ENCODE assay signal across 14 mouse cellular contexts in genomic region chr16:31325966-31326365, GRCm38 (mm10). TPM values are rescaled to one million over a fixed set of nuclear protein-coding genes. Genes with fewer than 3 reads are reported as not detected.
A peak's percentile ranks its signal among the peaks of the same experiment; 100 is the strongest.
DNase-seq lines count a peak whose midpoint lies in the region; ATAC-seq and TF ChIP-seq lines count a peak whose summit lies in the region.
"Had no signal": no experiment of that assay in that cellular context is flagged by ENCODE, and none has a peak within 500 bp of the region (broad histone marks: within the 10 kb centered on the region; RNA-seq: fewer than 3 reads in every experiment).

No protein-coding gene starts in this region.

- ATAC-seq in midbrain, embryonic 11.5 days (ENCODE audit: low FRiP score): no peak
- no peak for ATAC-seq in heart, postnatal 0 days (ENCODE audit: insufficient read depth, low read depth)
- ATAC-seq: forebrain, embryonic 16.5 days had no signal

- TF ChIP-seq CTCF in gastrocnemius, adult 2 months (IDR thresholded peaks at IDR 0.05): no peak
- TF ChIP-seq CTCF in heart, postnatal 0 days (IDR thresholded peaks at IDR 0.05; ENCODE audit: low read depth): no peak
- TF ChIP-seq CTCF in small intestine, adult 2 months (IDR thresholded peaks at IDR 0.05; ENCODE audit: extremely low read depth, insufficient read length, insufficient replicate concordance, low read depth, low read length): no peak

- 77% methylated on average over 5 of the region's 5 CpGs for WGBS in midbrain, embryonic 11.5 days
- WGBS in midbrain, embryonic 10.5 days: 88% methylated on average over 5 of the region's 5 CpGs
- 64% methylated on average over 5 of the region's 5 CpGs for WGBS in heart, postnatal 0 days
- WGBS in small intestine, adult 2 months: 73% methylated on average over 5 of the region's 5 CpGs

- DNase-seq in gastrocnemius, adult 2 months: peak; percentile 57
- no peak for DNase-seq in gastrocnemius, postnatal 4 days (ENCODE audit: low spot score in 2 of 2)
- DNase-seq in midbrain, embryonic 11.5 days (ENCODE audit: low spot score, missing footprints): peak; percentile 60
- no peak for DNase-seq in midbrain, embryonic 10.5 days (ENCODE audit: low spot score)
- peak; percentile 45 for DNase-seq in heart, postnatal 0 days (ENCODE audit: low spot score)
- DNase-seq in adrenal gland, adult 18-20 months (ENCODE audit: low spot score in 2 of 2): no peak
- DNase-seq in yolk sac, embryonic 10.5 days (ENCODE audit: low spot score): no peak
- DNase-seq: cerebellum, adult 11 months; left cerebral cortex, postnatal 4 days had no signal

- no peaks in the 10 kb centered on the region for H3K9me3 ChIP-seq in midbrain, embryonic 11.5 days (ENCODE audit: control insufficient read depth, low read length)
- no peaks in the 10 kb centered on the region for H3K9me3 ChIP-seq in midbrain, embryonic 10.5 days (replicated peaks)
- H3K9me3 ChIP-seq in heart, postnatal 0 days (replicated peaks; ENCODE audit: control insufficient read depth, low read length): no peaks in the 10 kb centered on the region
- H3K9me3 ChIP-seq: hindbrain, embryonic 12.5 days had no signal

- no peak overlapping the region for H3K4me3 ChIP-seq in gastrocnemius, adult 2 months
- H3K4me3 ChIP-seq in midbrain, embryonic 11.5 days (ENCODE audit: low read depth, low read length): no peak overlapping the region
- H3K4me3 ChIP-seq in midbrain, embryonic 10.5 days: no peak overlapping the region
- H3K4me3 ChIP-seq in heart, postnatal 0 days (ENCODE audit: low read depth, low read length): no peak overlapping the region
- no peak overlapping the region for H3K4me3 ChIP-seq in small intestine, adult 2 months (ENCODE audit: low read depth, low read length)
- H3K4me3 ChIP-seq: hindbrain, embryonic 12.5 days; layer of hippocampus, adult 2 months had no signal

- no peak overlapping the region for H3K9ac ChIP-seq in midbrain, embryonic 11.5 days (ENCODE audit: low read length)
- no peak overlapping the region for H3K9ac ChIP-seq in heart, postnatal 0 days (replicated peaks; ENCODE audit: low read depth, low read length)
- H3K9ac ChIP-seq: hindbrain, embryonic 12.5 days; lung, embryonic 14.5 days had no signal

- TF ChIP-seq POLR2A in small intestine, adult 2 months (IDR thresholded peaks at IDR 0.05; ENCODE audit: low read depth, low read length): no peak

- peaks cover 5% of the 10 kb centered on the region; the same call in 1 of the 2 replicates for H3K4me1 ChIP-seq in midbrain, embryonic 11.5 days (ENCODE audit: control insufficient read depth, insufficient read depth, low read length)
- peaks cover 21% of the 10 kb centered on the region for H3K4me1 ChIP-seq in midbrain, embryonic 10.5 days
- no peaks in the 10 kb centered on the region for H3K4me1 ChIP-seq in heart, postnatal 0 days (ENCODE audit: control insufficient read depth, insufficient read depth)
- no peaks in the 10 kb centered on the region for H3K4me1 ChIP-seq in small intestine, adult 2 months (ENCODE audit: control insufficient read depth, insufficient read depth, insufficient read length, low read length)
- H3K4me1 ChIP-seq: hindbrain, embryonic 12.5 days had no signal

- intact Hi-C loops in gastrocnemius, adult 2 months (cut with DNase I): loop anchor here (5.0 kb wide), 1 partner anchor 49 kb away; the partner anchor contains the start of gene Ppp1r2

- peak overlapping the region; percentile 85 for H3K27ac ChIP-seq in gastrocnemius, adult 2 months
- H3K27ac ChIP-seq in midbrain, embryonic 11.5 days (ENCODE audit: low read depth, low read length): no peak overlapping the region
- H3K27ac ChIP-seq in midbrain, embryonic 10.5 days (replicated peaks): no peak overlapping the region
- H3K27ac ChIP-seq in heart, postnatal 0 days (ENCODE audit: low read depth): peak overlapping the region; percentile 66
- H3K27ac ChIP-seq in small intestine, adult 2 months (ENCODE audit: insufficient read depth, low read depth, low read length): peak overlapping the region; percentile 26
- H3K27ac ChIP-seq: hindbrain, embryonic 12.5 days; layer of hippocampus, adult 2 months had no signal

- no peak overlapping the region for H3K4me2 ChIP-seq in midbrain, embryonic 11.5 days
- no peak overlapping the region for H3K4me2 ChIP-seq in heart, postnatal 0 days (ENCODE audit: low read depth, low read length)
- H3K4me2 ChIP-seq: hindbrain, embryonic 12.5 days; lung, embryonic 14.5 days had no signal

- H3K36me3 ChIP-seq in midbrain, embryonic 11.5 days (ENCODE audit: control insufficient read depth, insufficient read depth, low read length): no peaks in the 10 kb centered on the region
- H3K36me3 ChIP-seq in midbrain, embryonic 10.5 days: no peaks in the 10 kb centered on the region
- H3K36me3 ChIP-seq in heart, postnatal 0 days (replicated peaks; ENCODE audit: control insufficient read depth, insufficient read depth, low read length): no peaks in the 10 kb centered on the region
- no peaks in the 10 kb centered on the region for H3K36me3 ChIP-seq in small intestine, adult 2 months (ENCODE audit: control insufficient read depth, insufficient read depth, low read length)
- H3K36me3 ChIP-seq: hindbrain, embryonic 12.5 days had no signal

- TF ChIP-seq EP300 in heart, postnatal 0 days (IDR thresholded peaks at IDR 0.05; ENCODE audit: low read depth): no peak

- no peaks in the 10 kb centered on the region for H3K27me3 ChIP-seq in midbrain, embryonic 11.5 days (ENCODE audit: control insufficient read depth, insufficient read depth, low read length)
- H3K27me3 ChIP-seq in midbrain, embryonic 10.5 days (ENCODE audit: low read depth, poor library complexity, severe bottlenecking): no peaks in the 10 kb centered on the region
- H3K27me3 ChIP-seq in heart, postnatal 0 days (ENCODE audit: control insufficient read depth, insufficient read depth, low read length): no peaks in the 10 kb centered on the region
- no peaks in the 10 kb centered on the region for H3K27me3 ChIP-seq in small intestine, adult 2 months (ENCODE audit: control insufficient read depth, insufficient read depth, low read length)
- H3K27me3 ChIP-seq: hindbrain, embryonic 12.5 days had no signal

RNA-seq across cellular contexts. Expression of gene Apod, which starts 11.4 kb away (rescaled TPM):
- total RNA-seq in gastrocnemius, adult 2 months (2021): 10 to 100 TPM; 34.3 to 42.6 TPM
- 10 to 100 TPM in 1 of 2 experiments, 1 to 10 TPM in 1; 9.1 to 15.5 TPM for total RNA-seq in gastrocnemius, postnatal 4 days (2021)
- polyA plus RNA-seq in midbrain, embryonic 11.5 days (2014; fragmentation: Nextera tagmentation; extraction: Ambion mirVana): 49.9 and 55.1 TPM in 2 replicates
- 17.4 and 29.0 TPM in 2 replicates for polyA plus RNA-seq in midbrain, embryonic 10.5 days (2016; fragmentation: Nextera tagmentation; extraction: Ambion mirVana)
- total RNA-seq in heart, postnatal 0 days (2014; rRNA removed; ENCODE audit: low replicate concordance): not detected in 2 replicates
- polyA plus RNA-seq in heart, postnatal 0 days (2015; fragmentation: Nextera tagmentation; extraction: Ambion mirVana): 0.51 and 0.75 TPM in 2 replicates
- 0.06 and 0.35 TPM in 2 replicates for polyA plus RNA-seq in small intestine, adult 2 months (2012; rRNA removed)
- total RNA-seq in adrenal gland, adult 18-20 months (2021): 10 to 100 TPM in 1 of 2 experiments, 1 to 10 TPM in 1; 7.3 to 13.7 TPM
- polyA plus RNA-seq: lung, embryonic 14.5 days had no signal

RNA-seq across cellular contexts. Expression of gene Ppp1r2, which starts 50.9 kb away (rescaled TPM):
- 10 to 100 TPM; 78.9 to 89.0 TPM for total RNA-seq in gastrocnemius, adult 2 months (2021)
- 10 to 100 TPM; 84.9 to 87.3 TPM for total RNA-seq in gastrocnemius, postnatal 4 days (2021)
- 109 and 114 TPM in 2 replicates for polyA plus RNA-seq in midbrain, embryonic 11.5 days (2014; fragmentation: Nextera tagmentation; extraction: Ambion mirVana)
- polyA plus RNA-seq in midbrain, embryonic 10.5 days (2016; fragmentation: Nextera tagmentation; extraction: Ambion mirVana): 96.7 and 101 TPM in 2 replicates
- 83.5 and 87.1 TPM in 2 replicates for total RNA-seq in heart, postnatal 0 days (2014; rRNA removed; ENCODE audit: low replicate concordance)
- 114 and 125 TPM in 2 replicates for polyA plus RNA-seq in heart, postnatal 0 days (2015; fragmentation: Nextera tagmentation; extraction: Ambion mirVana)
- polyA plus RNA-seq in small intestine, adult 2 months (2012; rRNA removed): 26.9 and 83.9 TPM in 2 replicates
- total RNA-seq in adrenal gland, adult 18-20 months (2021): 10 to 100 TPM; 74.0 to 78.2 TPM

Comparison
In these comparisons a context has a peak if more than half of its experiments do, and no peak if none do; other contexts are left out.
1. DNase-seq: peak in gastrocnemius, adult 2 months (single experiment), midbrain, embryonic 11.5 days (single experiment) and heart, postnatal 0 days (single experiment); none in gastrocnemius, postnatal 4 days (0 of 2), midbrain, embryonic 10.5 days (single experiment), adrenal gland, adult 18-20 months (0 of 2) and yolk sac, embryonic 10.5 days (single experiment).
2. H3K27ac ChIP-seq: peak in gastrocnemius, adult 2 months (single experiment), heart, postnatal 0 days (single experiment) and small intestine, adult 2 months (single experiment); none in midbrain, embryonic 11.5 days (single experiment) and midbrain, embryonic 10.5 days (single experiment).